ENCODE assay signal across 9 mouse cellular contexts in the genomic region with DNA sequence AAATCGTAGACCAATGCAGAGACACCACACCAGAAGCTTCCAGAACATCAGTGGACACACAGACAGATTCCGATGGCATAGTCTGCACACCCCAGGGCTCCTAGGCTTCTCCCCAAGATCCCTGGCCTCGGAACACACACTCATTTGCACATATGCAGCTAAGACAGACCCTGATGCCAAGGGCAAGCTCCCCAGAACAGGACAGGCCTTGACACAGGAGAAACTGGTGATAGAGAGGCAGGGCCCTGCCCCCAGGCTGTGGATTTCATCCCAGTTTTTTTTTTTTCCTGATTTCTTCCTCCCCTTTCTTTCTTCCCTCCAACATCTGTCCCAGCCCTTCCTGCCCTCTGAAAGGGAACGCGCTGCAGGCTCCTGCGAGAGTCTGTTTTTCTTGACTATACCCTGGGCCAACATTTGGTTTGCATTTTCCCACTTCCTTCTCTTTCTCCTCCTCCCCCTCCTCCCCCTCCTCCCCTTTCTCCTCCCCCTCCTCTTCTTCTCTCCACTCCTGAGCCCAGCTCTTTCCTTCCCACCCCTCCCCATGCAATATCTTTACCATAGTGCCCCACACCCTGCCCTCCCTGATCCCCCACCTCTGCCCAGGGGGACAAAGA. TPM values are rescaled to one million over a fixed set of nuclear protein-coding genes. Genes with fewer than 3 reads are reported as not detected.
DNase-seq lines count a peak whose midpoint lies in the region; ATAC-seq and TF ChIP-seq lines count a peak whose summit lies in the region.
"Had no signal": no experiment of that assay in that cellular context is flagged by ENCODE, and none has a peak within 500 bp of the region (broad histone marks: within the 10 kb centered on the region; RNA-seq: fewer than 3 reads in every experiment).

No protein-coding gene starts in this region.

- peak; percentile 44 to 46 for DNase-seq in heart, adult 18-20 months
- DNase-seq in heart, postnatal 14 days = no peak
- DNase-seq in ovary, postnatal 36 days (ENCODE audit: low spot score) = peak; percentile 39
- DNase-seq in ovary, postnatal 14 days (ENCODE audit: low spot score) = no peak
- DNase-seq in intestine, embryonic 14.5 days (ENCODE audit: low spot score) = peak; percentile 54
- DNase-seq in left cerebral cortex, adult 8-10 months (ENCODE audit: low spot score in 2 of 2) = no peak
- no peak for DNase-seq in layer of hippocampus, adult 2 months (ENCODE audit: low spot score in 2 of 2)

- intact Hi-C loops in heart, postnatal 14 days (cut with DNase I) = no loop called here

- ATAC-seq in intestine, embryonic 14.5 days (replicated peaks; ENCODE audit: low FRiP score, low TSS enrichment, low read depth) = no peak
- ATAC-seq in stomach, embryonic 16.5 days (ENCODE audit: insufficient read depth, low FRiP score) = peak; percentile 7; the same call in 1 of the 2 replicates
- ATAC-seq: inflammation-experienced regulatory T-cells, adult 6 months had no signal

- H3K9me3 ChIP-seq in intestine, embryonic 14.5 days (ENCODE audit: control insufficient read depth, low read length) = no peaks in the 10 kb centered on the region
- H3K9me3 ChIP-seq in stomach, embryonic 16.5 days (replicated peaks; ENCODE audit: control insufficient read depth, low read length) = no peaks in the 10 kb centered on the region

- H3K27me3 ChIP-seq in intestine, embryonic 14.5 days (replicated peaks; ENCODE audit: control insufficient read depth, insufficient read depth, low read length) = peaks cover 10% of the 10 kb centered on the region
- H3K27me3 ChIP-seq in stomach, embryonic 16.5 days (ENCODE audit: control insufficient read depth, insufficient read depth, low read length) = peaks cover 16% of the 10 kb centered on the region

- no peak for TF ChIP-seq CTCF in layer of hippocampus, adult 2 months (conservative IDR thresholded peaks at IDR 0.05)

- 26% methylated on average over 6 of the region's 6 CpGs for WGBS in intestine, embryonic 14.5 days
- WGBS in stomach, embryonic 16.5 days = 26% methylated on average over 6 of the region's 6 CpGs

- H3K4me2 ChIP-seq in intestine, embryonic 14.5 days (ENCODE audit: low read length) = peak overlapping the region; percentile 41
- peak overlapping the region; percentile 28 for H3K4me2 ChIP-seq in stomach, embryonic 16.5 days (ENCODE audit: low read depth, low read length)

- H3K9ac ChIP-seq in intestine, embryonic 14.5 days (ENCODE audit: low read length) = no peak overlapping the region
- peak overlapping the region; percentile 44 for H3K9ac ChIP-seq in stomach, embryonic 16.5 days (ENCODE audit: low read length)

- peak overlapping the region; percentile 69 for H3K27ac ChIP-seq in intestine, embryonic 14.5 days (ENCODE audit: low read depth)
- H3K27ac ChIP-seq in stomach, embryonic 16.5 days (ENCODE audit: low read length) = peak overlapping the region; percentile 84
- no peak overlapping the region for H3K27ac ChIP-seq in layer of hippocampus, adult 2 months

- peaks cover 21% of the 10 kb centered on the region for H3K4me1 ChIP-seq in intestine, embryonic 14.5 days (replicated peaks; ENCODE audit: control insufficient read depth, insufficient read depth, low read length)
- peaks cover 22% of the 10 kb centered on the region for H3K4me1 ChIP-seq in stomach, embryonic 16.5 days (ENCODE audit: control insufficient read depth, insufficient read depth, low read length)

- no peaks in the 10 kb centered on the region for H3K36me3 ChIP-seq in intestine, embryonic 14.5 days (ENCODE audit: control insufficient read depth, insufficient read depth, low read length)
- no peaks in the 10 kb centered on the region for H3K36me3 ChIP-seq in stomach, embryonic 16.5 days (ENCODE audit: control insufficient read depth, insufficient read depth, low read length)

- H3K4me3 ChIP-seq in intestine, embryonic 14.5 days (ENCODE audit: low read depth, low read length) = no peak overlapping the region; the same call in 1 of the 2 replicates
- H3K4me3 ChIP-seq in stomach, embryonic 16.5 days (replicated peaks; ENCODE audit: low read length) = no peak overlapping the region
- H3K4me3 ChIP-seq in layer of hippocampus, adult 2 months = no peak overlapping the region

RNA-seq across cellular contexts. Expression of a gene that starts 32.5 kb away (rescaled TPM):
- 100 to 1,000 TPM; 636 to 666 TPM for total RNA-seq in heart, adult 18-20 months (2021)
- total RNA-seq in heart, postnatal 14 days (2021) = 100 to 1,000 TPM; 677 to 755 TPM
- polyA plus RNA-seq in intestine, embryonic 14.5 days (2014; fragmentation: Nextera tagmentation; extraction: Ambion mirVana) = 27.2 and 28.7 TPM in 2 replicates
- polyA plus RNA-seq in stomach, embryonic 16.5 days (2015; fragmentation: Nextera tagmentation; extraction: Ambion mirVana) = 42.1 and 45.0 TPM in 2 replicates
- total RNA-seq in left cerebral cortex, adult 8-10 months (2022) = 10 to 100 TPM; 40.6 to 59.2 (median 49.2) TPM
- 10 to 100 TPM; 41.3 to 43.3 TPM for total RNA-seq in layer of hippocampus, adult 2 months (2021)

RNA-seq across cellular contexts. Expression of a gene that starts 33.6 kb away (rescaled TPM):
- under 1 TPM; 0.84 to 0.95 TPM for total RNA-seq in heart, adult 18-20 months (2021)
- total RNA-seq in heart, postnatal 14 days (2021) = 1 to 10 TPM; 1.4 to 1.5 TPM
- polyA plus RNA-seq in intestine, embryonic 14.5 days (2014; fragmentation: Nextera tagmentation; extraction: Ambion mirVana) = 0.08 and 0.42 TPM in 2 replicates
- polyA plus RNA-seq in stomach, embryonic 16.5 days (2015; fragmentation: Nextera tagmentation; extraction: Ambion mirVana) = 0.25 and 0.44 TPM in 2 replicates
- not detected for total RNA-seq in left cerebral cortex, adult 8-10 months (2022)
- total RNA-seq in layer of hippocampus, adult 2 months (2021) = under 1 TPM in 1 of 2 experiments, not detected in 1; 0.25 TPM
- polyA plus RNA-seq: inflammation-experienced regulatory T-cells, adult 6 months had no signal

Comparison
In these comparisons a context has a peak if more than half of its experiments do, and no peak if none do; other contexts are left out.
1. DNase-seq: peak in heart, adult 18-20 months (2 of 2), ovary, postnatal 36 days (single experiment) and intestine, embryonic 14.5 days (single experiment); none in heart, postnatal 14 days (0 of 2), ovary, postnatal 14 days (single experiment), left cerebral cortex, adult 8-10 months (0 of 2) and layer of hippocampus, adult 2 months (0 of 2).
2. RNA of a gene that starts 32.5 kb away (total RNA-seq): 677 to 755 TPM in heart, postnatal 14 days and 636 to 666 TPM in heart, adult 18-20 months; 40.6 to 59.2 TPM in left cerebral cortex, adult 8-10 months and 41.3 to 43.3 TPM in layer of hippocampus, adult 2 months; every median in the first group is over 10 times any median in the second.